Mouse (Mus musculus) sigmoid colon, adult 10 weeks (tissue): Measurements from ENCODE around the gene Ttll4. TPM values are rescaled to one million over a fixed set of nuclear protein-coding genes. Genes with fewer than 3 reads are reported as not detected.

Experiments used
- polyA plus RNA-seq: library from polyadenylated mRNA; stranded (reverse); fragments of 350-450 nt; fragmentation: Illumina TruSeq; extraction: RNeasy Lipid Tissue Mini Kit (QIAGEN cat#74804); gene quantifications from one replicate; pipeline ENCODE4 v1.2.3, GENCODE M21; 2014; ENCODE audit warnings: low read depth, low replicate concordance

Gene Ttll4
- 26.8 TPM for polyA plus RNA-seq

GRCm38 (mm10) chr1:74661448-74662195 is at the start of gene Ttll4:
Gene Ttll4 (plus strand): TSS chr1:74661745.

GRCm38 (mm10) chr1:74713099-74713858 is 51.7 kb downstream of the Ttll4 start, which contains the start of gene Cyp27a1:
Gene Cyp27a1 (plus strand): TSS chr1:74713574.

GRCm38 (mm10) chr1:74748643-74749271 is 87.2 kb downstream of the Ttll4 start, which contains the start of gene Prkag3:
Gene Prkag3 (minus strand): TSS chr1:74749221.

Other genes with a start within 250 kb of the Ttll4 start
- gene Cnot9, start 155.7 kb upstream of the Ttll4 start, polyA plus RNA-seq, result 31.4 TPM
- gene Plcd4, start 118.9 kb upstream of the Ttll4 start, polyA plus RNA-seq, result 1.7 TPM
- 18.2 TPM for gene Usp37, start 117.5 kb upstream of the Ttll4 start, polyA plus RNA-seq
- gene Zfp142, start 73.5 kb upstream of the Ttll4 start, polyA plus RNA-seq, result 7.3 TPM
- 7.2 TPM for gene Bcs1l, start 73.5 kb upstream of the Ttll4 start, polyA plus RNA-seq
- gene Rnf25, start 60.3 kb upstream of the Ttll4 start, polyA plus RNA-seq, result 11.6 TPM
- 0.22 TPM for gene Stk36, start 60.3 kb upstream of the Ttll4 start, polyA plus RNA-seq
- gene Cyp27a1, start 51.8 kb downstream of the Ttll4 start, polyA plus RNA-seq, result 8.6 TPM
- not detected for gene Prkag3, start 87.5 kb downstream of the Ttll4 start, polyA plus RNA-seq
- not detected for gene Wnt6, start 110.1 kb downstream of the Ttll4 start, polyA plus RNA-seq
- not detected for gene Wnt10a, start 129.8 kb downstream of the Ttll4 start, polyA plus RNA-seq
- gene Cdk5r2, start 193.2 kb downstream of the Ttll4 start, polyA plus RNA-seq, result not detected
- 1.1 TPM for gene Fev, start 223.7 kb downstream of the Ttll4 start, polyA plus RNA-seq
- not detected for gene Cryba2, start 231.4 kb downstream of the Ttll4 start, polyA plus RNA-seq